Mouse (Mus musculus) brain, embryonic 18.5 days (tissue): ENCODE results near the gene Ube2e1.
A peak's percentile ranks its signal among the peaks of the same experiment; 100 is the strongest.
"Not testable (repeated sequence)": the region's sequence is repeated elsewhere in the genome, so short reads cannot be mapped to it uniquely, and the experiment has no call there.

Experiments
- DNase-seq: peaks from one replicate; pipeline ENCODE4 v3.0.0-alpha.2; 2012; ENCODE audit warnings: low read depth, low spot score

The Ube2e1 gene

DNA sequence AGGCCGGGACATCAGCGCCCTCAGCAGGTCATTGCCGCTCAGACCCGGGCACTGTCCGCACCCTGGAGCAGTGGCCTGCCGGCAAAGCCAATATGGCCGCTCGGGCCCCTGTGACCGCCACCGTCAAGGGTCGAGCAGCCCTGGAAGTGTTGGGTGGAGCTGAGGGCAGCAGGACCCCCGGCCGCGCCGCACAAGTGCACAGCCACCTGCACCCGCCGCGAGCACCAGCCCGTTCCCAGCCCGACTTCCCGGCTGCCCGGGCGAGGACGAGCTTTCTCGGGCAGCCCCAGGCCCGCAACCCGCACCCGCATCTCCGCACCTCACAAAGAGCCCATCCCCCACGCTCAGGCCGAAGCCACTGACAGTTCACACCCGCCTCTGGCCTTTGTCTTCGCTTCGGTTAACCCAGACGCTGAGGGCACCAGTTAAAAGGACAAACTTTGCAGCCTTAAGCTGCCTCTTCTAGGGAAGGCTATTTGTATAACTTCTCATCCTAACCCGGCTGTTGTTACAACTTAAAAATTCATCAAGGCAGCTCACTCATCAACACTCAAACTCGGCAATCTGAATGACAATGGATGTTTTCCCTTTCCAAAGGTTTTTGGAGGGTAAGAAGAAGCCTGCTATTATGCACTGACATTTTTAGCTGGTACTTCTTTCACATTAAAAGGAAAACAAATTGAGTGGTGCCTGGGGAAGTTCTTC lies 4.5 kb downstream of the Ube2e1 start:
- no peak for DNase-seq

DNA sequence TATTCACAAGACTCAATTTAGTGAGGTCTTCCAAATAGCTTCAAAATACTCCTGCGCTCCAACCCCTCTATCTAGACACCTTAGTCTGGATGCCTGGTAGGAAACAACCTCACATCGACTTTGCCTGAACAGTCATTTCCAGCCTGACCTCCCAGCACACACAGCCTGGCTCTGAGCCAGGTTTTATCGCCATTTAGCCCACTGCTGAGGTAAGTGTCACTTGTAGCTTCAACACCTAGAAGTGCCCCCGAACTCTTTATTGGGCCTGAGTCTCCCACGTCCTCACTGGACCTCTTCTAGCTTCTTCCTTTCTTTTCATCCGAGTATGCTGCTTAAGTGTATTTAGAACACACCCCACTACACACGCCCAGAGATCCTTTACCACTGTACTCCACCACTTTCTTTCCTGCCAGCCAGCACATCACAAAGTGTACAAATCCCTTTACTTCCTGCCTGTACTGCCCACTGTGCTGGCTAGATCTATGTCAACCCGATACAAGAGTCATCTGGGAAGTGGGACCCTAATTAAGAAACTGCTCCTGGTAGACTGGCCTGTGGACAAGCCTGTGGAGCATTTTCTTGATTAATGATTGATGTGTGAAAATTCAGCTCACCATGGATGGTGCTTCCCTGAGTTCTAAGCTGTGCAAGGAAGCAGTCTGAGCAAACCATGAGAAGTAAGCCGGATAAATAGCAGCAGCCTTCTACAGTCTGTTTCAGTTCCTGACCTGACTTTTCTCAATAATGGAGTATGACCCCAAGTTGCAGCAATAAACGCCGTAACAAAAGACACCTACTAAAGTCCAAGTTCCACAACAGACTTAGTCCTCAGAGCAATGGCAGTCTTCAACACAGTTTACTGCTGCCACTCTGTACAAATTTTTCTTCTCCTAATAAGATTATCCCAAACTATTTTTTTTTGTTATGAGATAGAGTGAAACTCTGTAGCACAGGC lies 13.9 kb downstream of the Ube2e1 start:
- DNase-seq, result no peak

DNA sequence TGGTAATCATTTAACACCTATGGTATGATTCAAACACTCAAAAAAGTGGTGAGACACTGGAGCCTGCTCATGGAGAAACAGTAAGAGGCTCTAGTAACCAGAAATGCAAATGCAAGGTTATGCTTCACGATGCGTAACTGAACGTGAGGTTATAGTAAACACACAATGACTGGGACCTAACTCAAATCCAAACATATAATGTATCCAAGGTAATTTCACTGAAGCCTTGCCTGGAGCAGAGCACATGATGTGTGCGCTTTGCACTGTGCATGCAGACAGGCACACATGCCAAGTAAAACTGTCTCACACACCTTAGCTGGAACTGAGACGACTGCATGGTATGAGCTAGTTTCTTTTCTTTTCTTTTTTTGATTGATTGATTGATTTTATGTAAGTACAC lies 27.5 kb downstream of the Ube2e1 start:
- no peak for DNase-seq

DNA sequence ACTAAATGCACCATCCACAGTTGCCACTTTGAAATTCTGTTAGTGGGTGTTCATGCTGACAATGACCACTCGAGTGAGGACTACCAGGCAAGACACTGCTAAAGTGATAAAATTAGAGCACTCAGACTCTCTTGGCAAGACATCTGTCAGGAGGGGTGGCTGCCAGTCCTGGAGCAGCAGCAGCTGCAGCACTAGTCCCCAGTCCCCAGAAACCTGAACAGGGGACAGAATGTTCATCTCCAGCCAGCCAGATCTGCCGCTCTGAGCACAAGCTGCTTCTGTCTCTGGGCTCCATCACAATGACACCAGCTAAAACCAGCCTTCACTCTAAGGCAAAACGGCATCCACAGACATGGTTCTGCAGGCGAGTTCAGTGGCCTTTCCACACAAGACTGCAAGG lies 28.4 kb downstream of the Ube2e1 start:
- no peak for DNase-seq

DNA sequence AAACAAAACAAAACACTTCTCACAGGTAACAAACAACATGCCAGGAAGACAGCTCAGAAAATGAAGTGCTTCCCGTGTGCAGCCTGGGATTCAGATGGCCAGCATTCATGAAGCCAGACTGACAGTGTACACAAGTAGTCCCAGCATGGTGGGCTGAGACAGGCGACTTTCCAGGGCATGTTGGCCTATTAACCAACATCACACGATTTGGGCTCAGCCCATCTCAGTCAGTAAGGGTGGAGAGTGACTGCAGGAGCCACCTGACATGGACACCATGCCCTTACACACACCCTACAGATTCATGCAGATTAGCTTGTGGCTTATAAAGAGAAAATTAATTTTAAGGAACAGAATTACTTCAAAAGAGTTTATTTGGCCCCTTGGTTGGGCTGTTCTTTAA lies 28.9 kb downstream of the Ube2e1 start:
- no peak for DNase-seq

DNA sequence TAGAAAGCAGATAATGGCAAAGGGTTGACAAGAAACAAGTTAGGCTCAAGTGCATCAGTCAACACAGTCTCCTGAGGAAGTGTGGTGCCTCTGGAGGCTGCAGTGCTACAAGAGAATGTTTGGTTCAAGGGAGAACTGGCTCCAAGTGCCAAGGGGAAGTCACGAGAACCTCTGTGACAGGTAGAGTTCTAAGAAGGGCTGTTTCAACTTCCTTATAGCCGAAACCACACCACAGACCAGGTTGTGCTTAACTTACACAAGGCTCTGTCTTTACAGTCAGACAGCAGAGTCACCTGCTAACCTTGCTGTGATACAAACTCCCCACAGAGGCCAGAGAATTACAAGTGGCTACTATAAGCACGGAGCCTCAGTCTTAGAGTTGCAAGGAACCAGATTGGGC lies 30.1 kb downstream of the Ube2e1 start:
- DNase-seq, result no peak

DNA sequence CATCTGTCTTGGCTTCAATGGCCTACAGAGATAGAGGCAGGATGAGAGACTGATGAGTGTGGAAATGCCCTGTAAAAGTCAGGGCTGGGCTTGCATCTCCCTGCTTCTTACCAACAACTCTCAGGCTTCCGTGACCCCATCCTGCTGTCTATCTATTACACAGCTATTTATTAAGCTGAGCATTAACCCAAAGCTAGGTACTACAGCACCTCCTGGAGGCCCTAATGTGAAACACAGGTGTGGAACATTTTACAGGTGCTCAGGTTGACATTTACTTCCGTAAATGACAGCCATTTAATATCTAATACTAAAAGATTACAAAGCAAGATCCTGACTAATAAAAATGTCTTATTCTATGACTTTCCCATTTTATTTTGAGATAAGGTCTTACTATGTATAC lies 31.0 kb downstream of the Ube2e1 start:
- DNase-seq, result no peak

DNA sequence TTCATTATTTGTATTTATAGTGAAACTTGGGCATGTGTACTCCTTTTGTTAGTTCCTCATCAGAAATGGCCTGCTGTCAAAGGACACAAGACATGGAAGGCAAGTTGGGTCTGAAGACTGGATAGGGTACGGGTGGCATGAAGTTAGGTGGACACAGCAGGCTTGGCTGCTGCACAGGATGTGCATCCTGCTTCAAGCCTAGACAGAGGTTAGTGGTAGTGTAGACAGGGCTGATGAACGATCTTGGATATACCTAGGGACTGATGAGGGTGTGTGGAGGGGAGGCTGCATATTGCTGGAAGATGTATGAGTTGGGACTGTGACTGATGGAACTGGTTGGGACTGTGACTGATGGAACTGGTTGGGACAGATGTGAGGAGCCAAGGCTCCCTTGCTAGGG lies 32.8 kb downstream of the Ube2e1 start:
- no peak for DNase-seq

DNA sequence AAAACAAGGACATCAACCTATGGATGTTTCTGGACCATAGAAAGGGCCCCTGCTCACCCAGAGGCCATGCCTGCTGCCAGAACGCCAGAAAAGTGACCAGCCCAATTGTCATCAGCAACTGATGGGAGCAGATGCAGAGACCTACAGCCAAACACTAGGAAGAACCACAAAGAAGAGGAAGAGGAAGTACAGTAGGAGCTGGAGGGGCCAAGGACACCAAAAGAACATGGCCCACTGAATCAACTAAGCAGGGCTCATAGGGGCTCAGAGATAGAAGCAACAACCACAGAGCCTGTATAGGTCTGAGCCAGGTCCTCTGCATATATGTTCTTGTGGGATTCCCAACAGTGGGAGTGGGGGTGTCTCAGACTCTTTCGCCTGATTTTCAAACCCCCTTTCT lies 34.2 kb downstream of the Ube2e1 start:
- no peak for DNase-seq

DNA sequence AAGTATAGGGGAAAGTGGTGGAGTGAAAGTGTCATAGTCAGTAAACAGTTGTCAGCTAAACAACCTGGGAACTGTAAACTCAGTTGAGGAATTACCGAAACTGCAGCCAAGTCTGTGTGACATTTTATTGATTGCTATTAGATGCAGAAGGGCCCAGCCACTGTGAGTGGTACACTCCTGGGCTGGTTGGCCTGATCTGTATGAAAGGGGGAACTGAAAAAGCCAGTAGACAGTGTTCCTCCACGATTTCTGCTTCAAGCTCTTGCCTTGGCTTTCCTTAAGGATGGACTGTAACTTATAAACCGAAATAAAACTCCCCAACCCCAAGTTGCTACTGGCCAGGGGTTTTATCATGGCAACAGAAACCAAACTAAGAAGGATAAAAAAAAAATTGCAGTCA lies 39.1 kb downstream of the Ube2e1 start:
- DNase-seq, result no peak

DNA sequence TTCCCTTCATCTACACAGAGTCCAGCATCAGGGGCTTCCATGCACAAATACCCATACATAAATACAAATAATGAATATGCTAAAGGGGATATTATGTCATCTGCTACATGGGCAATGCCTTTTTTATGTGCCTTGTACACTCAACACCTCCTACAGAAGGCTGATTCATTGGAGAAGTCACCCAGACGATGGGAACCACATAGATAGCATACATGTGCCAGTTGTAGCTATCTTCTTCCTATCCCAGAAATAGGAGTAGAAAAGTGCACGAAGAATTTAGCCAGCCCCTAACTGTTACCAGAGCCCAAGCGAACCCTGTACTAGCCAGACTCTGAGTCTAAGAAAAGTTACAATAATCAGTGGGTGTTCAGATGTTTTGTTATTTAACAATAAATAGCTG lies 39.5 kb downstream of the Ube2e1 start:
- DNase-seq, result no peak

DNA sequence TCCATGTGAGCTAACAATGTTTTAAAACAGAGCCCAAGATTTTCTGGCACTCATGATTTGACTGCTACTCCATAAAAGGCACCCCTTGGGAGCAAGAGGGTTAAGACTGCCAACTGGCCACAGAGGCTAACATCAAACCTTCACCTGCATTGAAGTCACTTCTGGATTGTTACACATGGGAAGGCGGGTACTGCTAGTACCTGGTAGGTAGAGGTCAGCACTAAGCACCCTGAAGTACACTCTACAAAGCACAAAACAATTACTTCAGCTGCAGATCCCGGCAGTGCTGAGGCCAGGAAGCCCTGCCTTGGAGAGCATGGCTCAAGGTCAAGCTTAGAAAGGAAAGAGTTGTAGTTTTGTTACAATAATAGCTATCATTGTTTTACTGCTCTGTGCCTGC lies 44.3 kb downstream of the Ube2e1 start:
- no peak for DNase-seq

DNA sequence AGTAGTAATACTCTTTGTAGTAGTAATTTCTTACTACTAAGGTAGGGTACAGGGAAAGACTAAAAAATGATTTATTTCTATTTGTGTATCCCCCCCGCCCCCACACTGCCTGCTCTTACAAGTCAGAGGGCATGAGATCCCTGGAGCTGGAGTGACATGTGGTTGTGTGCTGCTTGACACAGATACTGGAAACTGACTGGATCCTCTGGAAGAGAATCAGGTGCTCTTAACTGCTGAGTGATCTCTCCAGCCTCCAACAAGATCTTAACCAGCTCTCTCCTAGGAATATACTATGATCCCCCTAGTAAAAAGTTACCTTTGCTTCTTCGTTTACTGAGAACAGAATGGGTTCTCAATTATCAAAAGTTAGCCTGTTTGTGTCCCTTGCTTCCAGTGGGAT lies 45.2 kb downstream of the Ube2e1 start:
- DNase-seq, result no peak

DNA sequence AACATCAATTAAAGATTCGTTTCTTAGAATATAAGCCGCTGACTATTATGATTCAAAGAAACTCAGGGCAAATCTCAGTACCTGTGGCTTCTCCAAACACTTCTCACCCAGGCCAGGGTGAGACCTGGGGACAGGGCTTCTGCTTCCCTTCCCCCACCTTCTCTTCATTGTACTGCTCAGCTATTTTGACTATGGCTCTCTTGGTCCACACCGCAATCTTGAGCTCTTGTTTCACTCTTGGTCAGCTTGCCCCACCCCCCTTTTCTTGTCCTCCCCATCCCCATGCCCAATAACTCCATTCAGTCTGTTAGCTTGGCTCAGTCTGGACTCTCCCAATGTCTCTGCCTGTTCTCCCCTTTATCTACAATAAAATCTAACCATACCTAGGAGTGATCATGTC lies 46.2 kb downstream of the Ube2e1 start:
- no peak for DNase-seq

DNA sequence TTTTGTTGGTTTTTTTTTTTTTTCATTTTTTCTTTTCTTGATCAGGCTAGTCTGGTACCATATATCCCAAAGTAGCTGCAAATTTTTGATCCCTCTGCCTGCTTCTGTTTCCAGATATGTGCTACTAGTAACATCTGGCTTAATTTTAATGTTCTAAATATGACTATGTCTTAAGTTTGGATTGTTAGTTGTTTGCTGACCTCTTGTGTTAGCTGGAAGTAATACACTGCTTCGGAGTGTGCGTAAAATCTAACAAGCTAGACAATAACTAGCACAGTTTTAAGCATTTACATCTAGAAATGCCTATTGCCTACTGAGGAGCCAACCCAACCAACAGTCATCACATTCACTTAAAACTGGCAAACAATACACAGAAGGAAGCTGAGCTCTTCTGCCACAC lies 47.1 kb downstream of the Ube2e1 start:
- DNase-seq, result no peak

DNA sequence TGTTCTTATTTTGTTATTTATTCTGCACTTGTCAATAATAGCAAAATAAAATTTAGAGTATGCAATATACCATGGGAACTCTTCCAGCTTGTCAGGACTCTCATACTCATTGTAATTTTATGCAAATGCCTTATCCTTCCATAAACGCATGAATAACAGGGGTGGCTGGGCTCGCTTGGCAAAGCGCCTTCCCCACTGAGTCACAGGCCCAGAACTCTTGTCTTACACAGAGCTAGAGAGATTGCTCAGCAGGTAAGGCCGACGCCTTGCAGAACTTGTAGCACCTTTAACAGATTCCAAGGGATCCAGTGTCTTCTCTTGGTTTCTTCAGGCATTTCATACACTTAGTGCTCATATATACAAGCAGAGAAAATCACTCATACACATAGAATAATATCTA lies 51.3 kb downstream of the Ube2e1 start:
- DNase-seq, result no peak

DNA sequence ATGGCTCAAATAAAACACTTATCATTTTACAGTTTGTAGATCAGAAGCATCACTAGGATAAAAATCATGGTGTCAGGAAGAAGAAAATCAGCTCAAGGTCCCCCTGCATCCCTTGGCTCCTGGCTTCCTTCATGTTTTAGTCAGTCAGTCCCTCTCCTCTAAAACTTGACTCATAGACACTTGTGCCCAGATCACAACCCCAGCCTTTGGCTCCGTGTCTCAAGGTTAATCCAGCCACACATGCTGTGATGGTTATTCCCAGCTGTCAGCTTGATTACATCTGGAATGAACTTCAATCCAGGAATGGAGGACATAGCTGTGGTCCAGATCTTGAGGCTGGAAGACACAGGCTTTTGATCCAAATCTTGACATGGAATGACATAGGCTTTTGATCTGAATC lies 57.1 kb downstream of the Ube2e1 start:
- DNase-seq, result no peak

DNA sequence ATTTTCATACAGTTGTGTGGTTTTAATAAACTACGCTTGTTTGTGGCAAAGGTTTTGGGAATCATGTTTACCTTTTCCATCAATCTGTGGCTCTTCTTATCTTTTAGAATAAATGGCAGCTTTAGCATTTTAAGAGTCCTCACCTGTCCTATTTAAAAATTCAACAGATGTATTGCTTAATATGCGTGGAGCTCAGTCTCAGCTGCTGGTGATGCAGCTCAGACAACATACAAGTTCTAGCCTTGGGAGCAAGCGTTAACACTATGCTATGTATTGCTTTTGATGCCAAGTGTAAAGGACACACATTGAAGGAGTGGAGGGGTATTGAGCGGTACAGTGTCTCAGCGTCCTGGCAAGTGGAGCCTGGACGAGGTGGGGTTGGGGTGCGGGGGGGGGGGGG lies 60.0 kb downstream of the Ube2e1 start:
- no peak for DNase-seq

DNA sequence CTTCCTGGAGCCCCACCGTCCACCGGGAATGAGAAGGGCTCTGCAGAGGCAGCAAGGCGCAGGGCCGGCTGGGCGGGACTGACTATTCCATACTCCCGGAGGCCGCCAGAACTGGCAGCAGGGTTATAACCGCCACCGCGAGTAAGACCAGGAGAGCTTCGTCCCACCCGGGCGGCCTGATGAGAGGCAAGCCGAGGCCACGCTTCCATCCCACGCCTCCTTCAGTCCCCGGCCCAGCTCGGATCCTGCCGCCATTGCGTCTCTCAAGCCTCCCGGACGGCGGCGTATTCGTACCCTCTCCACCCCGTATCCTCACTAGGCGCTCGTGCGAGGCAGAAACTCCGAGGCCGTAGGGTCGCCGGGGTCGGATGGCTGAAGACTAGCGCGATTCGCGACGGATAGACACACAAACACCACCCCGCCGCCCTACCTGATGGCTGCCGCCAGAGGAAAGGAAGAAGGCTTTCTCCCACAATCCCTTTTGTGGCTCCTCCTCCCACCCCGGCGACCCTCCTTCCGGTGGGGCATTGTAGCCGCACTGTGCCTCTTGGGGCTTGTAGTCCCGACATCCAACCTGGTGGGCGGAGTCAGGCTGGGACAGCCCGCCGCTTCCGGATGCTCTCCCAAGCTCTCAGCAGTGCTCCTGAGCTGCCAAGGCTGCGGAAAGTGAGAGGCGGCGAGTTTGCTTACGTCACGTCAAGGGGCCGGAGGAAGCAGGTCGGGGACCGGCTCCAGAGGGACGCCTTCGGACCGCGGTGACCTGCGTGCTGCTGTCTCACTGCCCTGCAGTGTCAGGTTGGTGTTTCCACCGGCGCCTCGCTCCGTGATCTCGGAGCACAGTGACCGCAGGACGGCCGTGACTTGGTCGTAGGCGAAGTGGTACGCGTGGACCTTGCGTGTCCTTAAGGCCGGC lies 60.9 kb downstream of the Ube2e1 start, which contains the start of the genes Nkiras1 and Rpl15:
Gene Nkiras1 (plus strand): TSS at position 608 of the 913 bp plus-strand sequence.
Gene Rpl15 (minus strand): TSS at position 863 of the 913 bp plus-strand sequence.
- DNase-seq, result peak; percentile 95

DNA sequence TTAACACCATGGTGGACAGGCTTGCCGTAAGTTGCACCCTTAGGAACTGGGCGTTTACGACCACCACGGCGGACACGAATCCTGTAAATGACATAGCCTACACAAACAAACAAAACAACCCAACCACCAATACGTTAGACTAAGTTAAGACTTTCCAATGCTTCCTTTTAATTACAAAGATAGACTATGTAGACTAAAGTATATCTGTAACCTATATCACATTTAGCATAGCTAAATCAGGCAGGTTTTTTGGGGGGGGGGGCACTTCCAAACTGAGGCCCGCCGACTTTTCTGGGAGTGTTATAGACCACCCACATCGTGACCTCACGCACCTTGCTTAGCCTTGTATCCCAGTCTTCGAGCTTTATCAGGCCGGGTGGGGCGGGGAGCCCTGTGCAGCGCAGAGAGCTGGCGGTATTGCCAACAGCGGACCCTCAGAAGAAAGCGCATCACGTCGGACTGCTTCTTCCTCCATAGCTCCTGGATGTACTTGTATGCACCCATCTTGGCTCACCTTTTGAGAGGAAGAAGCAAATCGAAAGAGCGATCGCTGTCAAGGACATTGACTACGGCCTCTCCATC lies 61.6 kb downstream of the Ube2e1 start:
- DNase-seq, result not testable (repeated sequence)

DNA sequence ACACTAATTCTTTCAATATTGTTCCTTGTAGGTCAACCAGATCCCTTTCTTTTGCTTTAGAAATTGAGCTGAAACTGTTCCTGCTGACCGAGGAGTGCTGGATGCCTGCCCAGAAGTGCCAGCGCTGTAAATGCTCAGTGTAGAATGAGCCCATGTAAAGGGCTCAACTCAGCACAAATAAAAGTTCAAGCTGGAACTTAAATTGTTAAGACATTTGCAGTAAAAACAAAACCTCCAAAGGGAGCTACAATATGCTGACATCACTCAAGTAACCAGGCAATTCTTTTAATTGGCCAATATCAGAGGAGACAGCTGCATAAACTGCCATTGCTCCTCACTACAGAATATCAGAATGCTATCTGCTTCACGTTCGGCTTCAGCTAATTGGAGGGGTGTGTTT lies 68.2 kb downstream of the Ube2e1 start:
- no peak for DNase-seq
